Mouse (Mus musculus) MEL (cell line): ENCODE data around the gene Fam217b. TPM values are rescaled to one million over a fixed set of nuclear protein-coding genes. Genes with fewer than 3 reads are reported as not detected.

Experiments
- polyA plus RNA-seq, 2 experiments: library from polyadenylated mRNA; stranded (reverse) in 1 of 2; unstranded in 1 of 2; fragments of >175 nt in 1 of 2; fragments of >200 nt in 1 of 2; gene quantifications; 2 replicates each; pipeline versions ENCODE4 v1.2.1 to v1.2.4; 2012; ENCODE audit warnings: low replicate concordance in 2 of 2, low read depth in 1 of 2; ENCODE audit not compliant: insufficient read length in 2 of 2, insufficient read depth in 1 of 2, missing spikeins in 1 of 2
- total RNA-seq: library from RNA; depleted of rRNA; stranded (reverse); fragments of 300-350 nt; gene quantifications from 2 replicates; pipeline ENCODE4 v1.2.3, GENCODE M21; 2012; rRNA removed

Fam217b gene
- total and polyA plus RNA-seq, 3 experiments, result not detected

Other genes with a start within 250 kb of the Fam217b start
- not detected in 2 replicates for gene Sycp2, start 6.8 kb upstream of the Fam217b start, total RNA-seq
- not detected for gene Sycp2, start 6.8 kb upstream of the Fam217b start, polyA plus RNA-seq
- not detected in 2 replicates for gene Ppp1r3d, start 52 bp upstream of the Fam217b start, total RNA-seq
- gene Ppp1r3d, start 52 bp upstream of the Fam217b start, polyA plus RNA-seq, result not detected
- not detected in 2 replicates for gene Cdh26, start 16.0 kb downstream of the Fam217b start, total RNA-seq
- gene Cdh26, start 16.0 kb downstream of the Fam217b start, polyA plus RNA-seq, result not detected